Mouse (Mus musculus) thymus, postnatal 14 days (tissue): ENCODE data around the gene Sdccag8.

ENCODE experiments used
- DNase-seq: peaks from one replicate; pipeline ENCODE4 v3.0.0; 2021

Sdccag8 gene

DNA sequence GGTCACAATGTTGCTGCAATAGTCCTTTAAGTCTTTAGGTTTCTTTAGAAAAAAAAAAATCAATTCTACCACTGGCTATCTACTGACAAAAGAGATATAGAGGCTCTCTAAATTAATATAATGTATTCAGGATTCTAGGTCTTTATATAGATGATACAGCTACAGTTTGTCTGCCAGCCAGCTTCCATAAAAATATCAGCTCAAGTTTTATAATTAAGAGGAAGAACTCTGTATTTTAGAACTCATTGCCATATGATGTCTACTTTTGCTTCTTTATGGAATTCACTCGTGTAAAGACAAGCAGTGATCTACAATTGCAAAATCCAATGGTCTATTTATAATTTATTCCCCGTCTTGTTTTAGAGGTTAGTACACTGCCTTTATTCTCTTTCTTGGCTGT lies 254.7 kb downstream of the Sdccag8 start:
- DNase-seq: no peak
